Mouse (Mus musculus) hindbrain, embryonic 12.5 days (tissue): ENCODE results near the gene Pxn. TPM values are rescaled to one million over a fixed set of nuclear protein-coding genes. Genes with fewer than 3 reads are reported as not detected.
"Not testable (repeated sequence)": the region's sequence is repeated elsewhere in the genome, so short reads cannot be mapped to it uniquely, and the experiment has no call there.

Experiments used
- ATAC-seq: fragments of 200-750 bp; cut with Nextera tagmentation; 2 replicates; pipeline ENCODE4 v1.8.0; 2017; ENCODE audit warnings: moderate TSS enrichment; ENCODE audit not compliant: low FRiP score
- H3K27ac ChIP-seq: fragments of 300-500 bp; sonication (generic); 2 replicates; pipeline ENCODE4 v1.5.1; 2016; ENCODE audit warnings: mild to moderate bottlenecking
- H3K27me3 ChIP-seq: fragments of 300-500 bp; sonication (generic); 2 replicates; pipeline ENCODE4 v1.6.1; 2016; ENCODE audit warnings: mild to moderate bottlenecking
- H3K36me3 ChIP-seq: fragments of 300-500 bp; sonication (generic); 2 replicates; pipeline ENCODE4 v1.6.1; 2016; ENCODE audit warnings: mild to moderate bottlenecking
- H3K4me1 ChIP-seq: fragments of 300-500 bp; sonication (generic); 2 replicates; pipeline ENCODE4 v1.6.1; 2016
- H3K4me2 ChIP-seq: fragments of 300-500 bp; sonication (generic); replicated peaks from 2 replicates; pipeline ENCODE4 v1.6.1; 2016; ENCODE audit warnings: mild to moderate bottlenecking
- H3K4me3 ChIP-seq: fragments of 300-500 bp; sonication (generic); 2 replicates; pipeline ENCODE4 v1.5.1; 2016; ENCODE audit warnings: mild to moderate bottlenecking
- H3K9ac ChIP-seq: fragments of 300-500 bp; sonication (generic); 2 replicates; pipeline ENCODE4 v1.6.1; 2016; ENCODE audit warnings: mild to moderate bottlenecking, moderate library complexity
- H3K9me3 ChIP-seq: fragments of 300-500 bp; sonication (generic); replicated peaks from 2 replicates; pipeline ENCODE4 v1.6.1; 2016; ENCODE audit warnings: mild to moderate bottlenecking
- WGBS: fragments of 180-500 bp; shearing (Covaris S2); methylation state at CpG from one replicate; pipeline ENCODE4 v1.1.7; 2016; 5-methylcytosine and 5-hydroxymethylcytosine counted together
- polyA plus RNA-seq: library from polyadenylated mRNA; unstranded; fragments of >200 nt; fragmentation: Nextera tagmentation; extraction: Ambion mirVana; gene quantifications from 2 replicates; pipeline ENCODE4 v1.2.1, GENCODE M21; 2016

Gene Pxn
- polyA plus RNA-seq, 1 experiment from 2014 or later = 34.0 TPM

DNA sequence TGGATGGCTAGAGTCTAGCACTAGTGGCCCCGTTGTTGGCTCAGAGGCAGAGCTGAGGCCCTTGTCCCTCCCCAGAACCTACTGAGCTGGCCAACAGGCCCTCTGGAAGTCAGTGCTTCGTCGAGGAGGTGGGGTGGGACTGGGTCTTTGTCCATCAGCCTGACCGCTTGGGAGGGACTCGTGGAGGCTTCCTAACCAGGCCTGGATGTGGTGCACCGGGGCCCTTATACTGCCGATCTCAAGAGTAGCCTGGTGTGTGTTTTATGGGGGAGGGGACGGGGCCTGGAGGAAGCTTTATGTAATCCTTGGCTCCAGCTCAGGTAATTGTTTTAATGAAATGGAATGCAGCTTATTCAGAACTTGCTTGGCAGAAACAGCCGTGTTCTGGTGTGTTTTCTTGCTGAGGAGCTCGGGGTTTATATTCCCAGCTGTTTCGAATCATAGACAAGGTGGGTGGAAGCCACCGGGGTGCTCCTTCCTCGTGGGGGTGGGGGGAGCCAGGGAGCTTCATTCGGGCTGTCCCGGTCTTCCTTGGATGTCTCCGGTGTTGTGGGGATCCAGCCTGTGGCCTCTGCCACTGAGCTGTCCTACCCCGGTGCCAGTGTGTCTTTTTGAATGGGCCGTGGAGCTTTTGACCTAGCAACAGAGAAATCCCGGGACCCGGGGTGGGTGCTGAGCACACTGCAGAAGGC lies 8.6 kb downstream of the Pxn start:
- Histone ChIP-seq H3K9ac (no peak overlapping the region), H3K27ac (peak overlapping the region; percentile 64), H3K4me1 (peaks cover 17% of the 10 kb centered on the region), H3K9me3 (no peaks in the 10 kb centered on the region), H3K27me3 (no peaks in the 10 kb centered on the region), H3K36me3 (no peaks in the 10 kb centered on the region), H3K4me2 (no peak overlapping the region), H3K4me3 (no peak overlapping the region)
- WGBS = 69% methylated on average over 20 of the region's 20 CpGs
- no peak for ATAC-seq

DNA sequence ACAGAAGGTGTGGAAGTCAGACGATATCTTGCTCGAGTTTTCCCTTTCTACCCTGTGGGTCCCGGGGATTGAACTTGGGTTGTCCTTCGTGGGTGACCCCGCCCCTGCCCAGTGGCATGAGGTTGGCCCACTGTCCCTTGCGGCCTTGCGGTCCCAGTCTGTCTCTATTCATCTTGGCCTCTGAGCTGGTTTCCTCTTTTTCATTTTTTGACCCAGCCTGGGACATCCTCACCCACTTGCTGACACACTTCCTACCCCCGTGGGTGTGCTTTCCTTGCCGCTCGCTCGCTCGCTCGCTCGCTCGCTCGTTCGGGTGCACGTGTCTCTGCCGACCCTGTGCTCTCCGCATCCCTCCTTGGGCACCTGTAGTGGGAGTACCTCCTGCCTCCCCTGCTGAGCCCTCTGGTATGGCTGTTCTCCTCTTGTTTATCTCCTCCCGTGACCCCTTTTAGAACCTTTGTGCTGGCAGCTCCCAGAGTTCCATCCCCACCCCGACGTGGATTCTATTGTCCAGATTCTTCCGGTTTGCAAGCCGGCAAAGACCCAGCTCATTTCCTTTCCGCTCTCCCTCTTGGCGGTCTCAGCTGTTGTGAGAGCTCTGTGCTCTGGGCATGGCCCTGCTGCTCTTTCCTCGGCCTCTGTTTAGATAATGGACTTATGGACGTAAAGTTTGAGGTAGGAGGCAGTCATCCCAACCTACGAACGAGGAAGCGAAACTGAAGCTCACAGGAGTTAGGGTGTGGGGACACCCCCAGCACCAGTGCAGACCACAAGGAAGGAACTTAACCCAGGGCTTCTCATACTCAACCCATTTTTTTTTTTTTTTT lies 9.8 kb downstream of the Pxn start:
- no peaks in the 10 kb centered on the region for H3K27me3 ChIP-seq
- 82% methylated on average over 32 of the region's 32 CpGs for WGBS
- H3K36me3 ChIP-seq = no peaks in the 10 kb centered on the region
- H3K4me1 ChIP-seq = peaks cover 17% of the 10 kb centered on the region
- H3K4me2 ChIP-seq = no peak overlapping the region
- H3K4me3 ChIP-seq = no peak overlapping the region
- H3K9me3 ChIP-seq = no peaks in the 10 kb centered on the region
- no peak for ATAC-seq
- no peak overlapping the region for H3K9ac ChIP-seq
- no peak overlapping the region for H3K27ac ChIP-seq

DNA sequence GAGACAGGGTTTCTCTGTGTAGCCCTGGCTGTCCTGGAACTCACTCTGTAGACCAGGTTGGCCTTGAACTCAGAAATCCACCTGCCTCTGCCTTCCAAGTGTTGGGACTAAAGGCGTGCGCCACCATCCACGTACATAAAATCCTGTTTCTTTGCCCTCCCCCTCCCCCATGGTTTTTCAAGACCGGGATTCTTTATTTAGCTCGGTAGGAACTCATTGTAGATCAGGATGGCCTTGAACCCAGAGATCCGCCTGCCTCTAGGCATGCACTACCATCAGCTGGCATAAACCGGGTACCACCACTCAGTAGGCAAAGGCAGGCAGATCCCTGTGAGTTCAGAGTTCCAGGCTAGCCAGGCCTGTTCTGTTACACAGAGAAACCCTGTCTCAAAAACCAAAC lies 10.4 kb downstream of the Pxn start:
- no peaks in the 10 kb centered on the region for H3K36me3 ChIP-seq
- H3K27me3 ChIP-seq = no peaks in the 10 kb centered on the region
- no peak overlapping the region for H3K9ac ChIP-seq
- H3K4me3 ChIP-seq = no peak overlapping the region
- H3K4me1 ChIP-seq = peaks cover 21% of the 10 kb centered on the region
- H3K4me2 ChIP-seq = no peak overlapping the region
- ATAC-seq = no peak
- H3K9me3 ChIP-seq = no peaks in the 10 kb centered on the region
- no peak overlapping the region for H3K27ac ChIP-seq
- 90% methylated on average over 7 of the region's 7 CpGs for WGBS

DNA sequence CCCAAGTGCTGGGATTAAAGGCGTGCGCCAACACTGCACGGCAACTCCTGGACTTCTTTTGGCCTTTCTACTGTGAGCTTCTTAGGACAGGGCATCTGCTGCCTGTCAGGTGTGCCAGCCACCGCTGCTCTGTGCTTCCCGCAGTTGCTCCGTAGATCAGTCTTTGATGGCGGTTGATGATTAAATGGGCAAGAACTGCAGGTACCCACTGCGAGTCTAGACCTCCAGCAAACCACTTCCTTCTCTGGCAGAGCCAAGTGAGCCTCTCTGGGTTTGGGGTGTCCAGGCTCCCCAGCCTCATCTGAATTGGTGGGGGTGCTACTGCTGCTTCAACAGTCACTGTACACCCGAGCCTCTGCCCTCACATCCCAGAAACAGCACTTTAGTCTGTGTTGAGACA lies 11.0 kb downstream of the Pxn start:
- no peak for ATAC-seq
- Histone ChIP-seq H3K4me2 (no peak overlapping the region), H3K27me3 (no peaks in the 10 kb centered on the region), H3K27ac (no peak overlapping the region), H3K4me3 (no peak overlapping the region), H3K36me3 (no peaks in the 10 kb centered on the region), H3K9ac (no peak overlapping the region), H3K4me1 (peaks cover 24% of the 10 kb centered on the region), H3K9me3 (no peaks in the 10 kb centered on the region)
- WGBS = 94% methylated on average over 9 of the region's 9 CpGs

- not testable (repeated sequence) for H3K27me3 ChIP-seq, H3K9ac ChIP-seq, H3K4me3 ChIP-seq, ATAC-seq, H3K4me2 ChIP-seq, H3K9me3 ChIP-seq, H3K36me3 ChIP-seq, H3K27ac ChIP-seq
- WGBS = 88% methylated on average over 8 of the region's 8 CpGs
- peaks cover 28% of the 10 kb centered on the region for H3K4me1 ChIP-seq
Observed at GRCm38 (mm10) chr5:115518214-115518613, 11.7 kb downstream of the Pxn start.

- 68% methylated on average over 21 of the region's 21 CpGs for WGBS
- ATAC-seq = no peak
- Histone ChIP-seq H3K9ac (no peak overlapping the region), H3K4me3 (no peak overlapping the region), H3K9me3 (no peaks in the 10 kb centered on the region), H3K36me3 (no peaks in the 10 kb centered on the region), H3K4me2 (no peak overlapping the region), H3K27ac (no peak overlapping the region), H3K4me1 (peaks cover 35% of the 10 kb centered on the region), H3K27me3 (no peaks in the 10 kb centered on the region)
Observed at GRCm38 (mm10) chr5:115520325-115520869, 13.9 kb downstream of the Pxn start.

DNA sequence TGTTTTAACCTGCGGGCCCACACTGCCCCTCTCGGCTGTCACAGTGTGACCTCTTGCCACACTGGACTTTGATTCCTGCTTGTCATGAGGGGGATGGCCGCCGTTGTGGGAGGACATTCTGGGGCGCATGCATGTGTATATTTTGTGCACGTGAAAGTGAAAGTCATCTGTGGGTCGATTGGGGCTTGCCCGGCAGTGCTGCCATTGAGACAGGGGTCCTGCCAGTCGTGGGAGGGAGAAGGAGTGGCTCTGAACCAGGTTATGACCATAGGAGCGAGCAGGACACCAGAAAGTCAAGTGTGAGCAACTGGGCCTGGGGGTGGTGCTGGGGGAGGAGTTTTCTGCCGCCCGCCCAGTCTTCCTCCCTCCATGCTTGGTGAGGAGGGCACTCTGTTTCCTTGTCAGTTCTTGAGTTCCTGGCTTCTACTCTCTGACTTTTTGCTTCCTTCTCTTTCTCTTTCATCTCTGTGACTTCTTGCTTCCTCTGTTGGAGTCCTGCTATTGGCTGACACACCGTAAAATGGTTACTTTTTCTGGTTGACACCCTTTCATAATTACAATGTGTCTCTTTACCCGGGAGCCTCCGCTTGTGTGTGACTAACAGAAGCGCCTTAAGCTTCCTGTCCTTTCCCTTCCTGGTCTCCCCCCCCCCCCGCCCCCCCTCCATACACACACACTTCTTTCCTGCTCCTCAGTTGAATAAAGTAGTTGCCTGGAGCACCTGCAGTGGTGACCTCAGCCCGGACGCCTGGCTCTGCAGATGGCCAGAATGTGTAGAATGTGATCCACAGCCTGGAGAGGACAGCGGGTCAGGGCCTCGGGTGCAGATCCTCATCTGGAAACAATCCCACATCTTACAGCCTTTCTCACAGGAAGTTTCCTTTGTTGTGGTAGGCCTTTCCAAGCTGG lies 15.3 kb downstream of the Pxn start:
- Histone ChIP-seq H3K27ac (peak overlapping the region; percentile 23; the same call in 1 of the 2 replicates), H3K27me3 (no peaks in the 10 kb centered on the region), H3K4me2 (no peak overlapping the region), H3K4me3 (no peak overlapping the region), H3K4me1 (peaks cover 37% of the 10 kb centered on the region), H3K36me3 (no peaks in the 10 kb centered on the region), H3K9me3 (no peaks in the 10 kb centered on the region), H3K9ac (0 out of 2 replicates have a peak overlapping the region, but pooled peaks have one; percentile 8)
- WGBS = 70% methylated on average over 20 of the region's 21 CpGs
- ATAC-seq = no peak

- H3K4me1 ChIP-seq = peaks cover 37% of the 10 kb centered on the region
- H3K4me2 ChIP-seq = no peak overlapping the region
- no peaks in the 10 kb centered on the region for H3K27me3 ChIP-seq
- WGBS = 75% methylated on average over 4 of the region's 4 CpGs
- H3K9me3 ChIP-seq = no peaks in the 10 kb centered on the region
- H3K4me3 ChIP-seq = no peak overlapping the region
- no peak overlapping the region for H3K27ac ChIP-seq
- ATAC-seq = no peak
- H3K36me3 ChIP-seq = no peaks in the 10 kb centered on the region
- H3K9ac ChIP-seq = no peak overlapping the region
Observed at GRCm38 (mm10) chr5:115522531-115522930, 16.1 kb downstream of the Pxn start.

GRCm38 (mm10) chr5:115522981-115523499 lies 16.6 kb downstream of the Pxn start:
- WGBS = 73% methylated on average over 15 of the region's 15 CpGs
- Histone ChIP-seq H3K4me1 (peaks cover 37% of the 10 kb centered on the region), H3K36me3 (no peaks in the 10 kb centered on the region), H3K9me3 (no peaks in the 10 kb centered on the region), H3K27ac (no peak overlapping the region), H3K4me2 (no peak overlapping the region), H3K4me3 (no peak overlapping the region), H3K9ac (no peak overlapping the region), H3K27me3 (no peaks in the 10 kb centered on the region)
- no peak for ATAC-seq

DNA sequence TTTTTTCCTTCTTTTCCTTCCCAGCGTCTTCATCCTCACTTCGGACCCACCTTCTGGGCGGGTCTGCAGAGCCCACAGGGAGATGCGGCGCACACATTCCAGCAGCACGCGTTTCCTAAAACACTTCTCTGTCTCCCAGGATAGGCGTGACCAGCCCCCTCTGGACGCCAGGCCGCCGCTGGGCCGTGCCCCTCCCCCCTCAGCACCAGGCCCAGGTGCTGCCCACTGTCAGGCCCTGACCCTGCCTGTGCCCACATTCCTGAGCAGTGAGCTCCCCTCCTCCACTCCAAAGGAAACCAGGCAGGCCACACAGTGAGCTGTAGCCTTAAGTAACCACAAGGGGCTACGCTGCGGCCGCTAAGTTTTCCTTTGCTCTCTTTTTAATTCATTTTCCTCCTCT lies 17.5 kb downstream of the Pxn start:
- 0 out of 2 replicates have a peak overlapping the region, but pooled peaks have one; percentile 14 for H3K9ac ChIP-seq
- no peaks in the 10 kb centered on the region for H3K9me3 ChIP-seq
- peak overlapping the region; percentile 34 for H3K4me2 ChIP-seq
- H3K4me1 ChIP-seq = peaks cover 37% of the 10 kb centered on the region
- no peak overlapping the region for H3K4me3 ChIP-seq
- WGBS = 6% methylated on average over 15 of the region's 15 CpGs
- H3K27me3 ChIP-seq = no peaks in the 10 kb centered on the region
- H3K36me3 ChIP-seq = no peaks in the 10 kb centered on the region
- ATAC-seq = no peak
- peak overlapping the region; percentile 30; the same call in 1 of the 2 replicates for H3K27ac ChIP-seq

DNA sequence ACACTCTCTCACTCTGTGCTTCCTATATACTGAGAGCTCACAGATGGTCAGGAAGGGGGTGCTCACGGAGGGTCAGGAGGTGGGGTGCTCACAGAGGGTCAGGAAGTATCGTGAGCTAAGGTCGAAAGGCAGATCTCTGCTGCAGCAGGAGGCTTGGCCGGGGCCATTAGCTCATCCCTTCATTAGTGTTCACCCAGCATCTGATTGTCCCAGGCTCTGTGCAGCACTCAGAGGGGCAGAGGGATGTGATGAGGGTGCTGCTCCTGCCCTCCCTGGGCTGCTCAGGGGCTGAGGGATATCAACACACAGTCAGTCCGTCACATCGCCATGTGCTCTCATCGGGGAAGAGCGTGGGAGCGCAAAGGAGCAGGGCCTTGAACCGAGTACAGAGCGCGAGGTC lies 18.0 kb downstream of the Pxn start:
- peak overlapping the region; percentile 34; the same call in 1 of the 2 replicates for H3K4me2 ChIP-seq
- peaks cover 37% of the 10 kb centered on the region for H3K4me1 ChIP-seq

More for the DNA sequence above, 18.0 kb downstream of the Pxn start:
- no peak; the same call in 1 of the 2 replicates for ATAC-seq
- H3K4me3 ChIP-seq = no peak overlapping the region
- H3K9ac ChIP-seq = 0 out of 2 replicates have a peak overlapping the region, but pooled peaks have one; percentile 9
- WGBS = 52% methylated on average over 12 of the region's 12 CpGs
- H3K9me3 ChIP-seq = no peaks in the 10 kb centered on the region
- H3K27ac ChIP-seq = no peak overlapping the region
- no peaks in the 10 kb centered on the region for H3K36me3 ChIP-seq
- no peaks in the 10 kb centered on the region for H3K27me3 ChIP-seq
